Mouse (Mus musculus) CD4-positive, CD25-positive, alpha-beta regulatory T cell, adult 4 months (primary cell): ENCODE data around the gene Sgpp2. TPM values are rescaled to one million over a fixed set of nuclear protein-coding genes. Genes with fewer than 3 reads are reported as not detected.

Experiments
- ATAC-seq: one replicate; pipeline ENCODE4 v1.8.0; 2017
- polyA plus RNA-seq, 2 experiments: library from polyadenylated mRNA; unstranded; fragments of 100-300 nt; shearing (Covaris generic); gene quantifications; one replicate each; pipeline ENCODE4 v1.2.1; 2017

Sgpp2 gene
- polyA plus RNA-seq, 2 experiments from 2014 or later, result 0.87 to 2.0 TPM

- no peak for ATAC-seq
Observed at GRCm38 (mm10) chr1:78339941-78340340, 29.8 kb downstream of the Sgpp2 start.

- no peak for ATAC-seq
Observed at GRCm38 (mm10) chr1:78340584-78340983, 30.4 kb downstream of the Sgpp2 start.

DNA sequence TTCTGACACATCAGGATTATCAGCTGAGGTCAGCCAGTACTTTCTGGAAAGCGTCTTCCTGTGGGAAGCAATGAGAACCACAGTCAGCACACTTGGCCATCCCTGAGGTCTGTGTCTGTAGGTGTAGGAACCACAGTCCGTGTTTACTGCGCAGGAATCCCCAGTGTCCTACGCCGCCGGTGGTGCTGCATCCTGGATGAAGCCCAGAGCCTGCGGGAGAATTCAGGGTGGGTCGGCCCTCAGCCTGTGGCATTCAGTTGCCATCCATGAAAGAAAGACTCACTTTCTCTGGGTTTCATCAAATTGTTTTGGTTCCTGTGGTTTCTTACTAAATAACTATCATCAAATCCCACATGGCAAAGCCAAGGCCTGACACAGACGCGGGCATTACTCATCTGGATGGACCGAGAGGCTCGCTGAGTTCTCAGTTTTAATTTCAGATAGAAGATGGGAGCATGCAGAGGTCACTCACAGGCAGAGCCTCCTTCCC is 37.2 kb downstream of the Sgpp2 start:
- no peak for ATAC-seq

DNA sequence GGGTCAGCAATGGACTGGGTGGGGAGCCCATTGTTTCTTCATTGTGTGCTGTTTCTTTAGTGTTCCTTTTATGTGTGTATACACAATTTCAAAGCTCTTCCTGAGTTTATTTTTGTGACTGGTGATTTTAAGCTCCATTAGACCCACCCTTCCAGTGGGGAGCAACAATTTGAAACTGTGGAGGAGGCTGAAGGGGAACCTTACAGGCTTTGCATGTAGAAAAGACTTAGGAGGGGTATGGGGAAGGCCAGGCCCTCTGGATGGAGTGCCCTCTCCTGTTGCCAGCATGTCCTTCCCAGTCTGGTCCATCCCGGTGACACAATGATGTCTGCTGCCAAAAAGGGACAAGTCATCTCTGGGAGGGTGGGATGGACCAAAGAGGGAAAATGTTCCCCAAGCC is 39.1 kb downstream of the Sgpp2 start:
- no peak for ATAC-seq

GRCm38 (mm10) chr1:78353254-78353653 is 43.1 kb downstream of the Sgpp2 start:
- no peak for ATAC-seq

GRCm38 (mm10) chr1:78355123-78355522 is 45.0 kb downstream of the Sgpp2 start:
- no peak for ATAC-seq

DNA sequence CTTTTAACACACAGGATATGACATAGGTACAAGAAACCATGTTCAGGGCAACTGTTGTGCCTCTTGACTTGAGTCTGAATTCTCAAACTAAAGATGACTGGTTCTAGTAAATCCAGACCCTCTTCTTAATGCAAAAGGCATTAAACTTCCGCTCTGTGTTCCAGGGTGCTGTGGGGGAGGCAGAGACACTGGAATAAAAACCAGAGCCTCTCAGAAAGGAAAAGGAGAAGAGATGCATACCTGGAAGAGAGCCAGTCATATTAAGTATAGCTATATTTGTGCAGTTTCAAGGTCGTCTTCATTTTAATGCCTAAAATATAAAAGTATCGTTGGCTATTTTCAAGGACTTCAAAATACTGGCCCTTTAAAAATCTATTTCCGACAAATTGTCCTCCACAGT is 47.3 kb downstream of the Sgpp2 start:
- ATAC-seq, result no peak

- no peak for ATAC-seq
Observed at GRCm38 (mm10) chr1:78357868-78358267, 47.7 kb downstream of the Sgpp2 start.

- ATAC-seq, result no peak
Observed at GRCm38 (mm10) chr1:78363965-78364889, 54.1 kb downstream of the Sgpp2 start.

- no peak for ATAC-seq
Observed at GRCm38 (mm10) chr1:78367806-78368205, 57.7 kb downstream of the Sgpp2 start.

GRCm38 (mm10) chr1:78370121-78370520 is 60.0 kb downstream of the Sgpp2 start:
- no peak for ATAC-seq

DNA sequence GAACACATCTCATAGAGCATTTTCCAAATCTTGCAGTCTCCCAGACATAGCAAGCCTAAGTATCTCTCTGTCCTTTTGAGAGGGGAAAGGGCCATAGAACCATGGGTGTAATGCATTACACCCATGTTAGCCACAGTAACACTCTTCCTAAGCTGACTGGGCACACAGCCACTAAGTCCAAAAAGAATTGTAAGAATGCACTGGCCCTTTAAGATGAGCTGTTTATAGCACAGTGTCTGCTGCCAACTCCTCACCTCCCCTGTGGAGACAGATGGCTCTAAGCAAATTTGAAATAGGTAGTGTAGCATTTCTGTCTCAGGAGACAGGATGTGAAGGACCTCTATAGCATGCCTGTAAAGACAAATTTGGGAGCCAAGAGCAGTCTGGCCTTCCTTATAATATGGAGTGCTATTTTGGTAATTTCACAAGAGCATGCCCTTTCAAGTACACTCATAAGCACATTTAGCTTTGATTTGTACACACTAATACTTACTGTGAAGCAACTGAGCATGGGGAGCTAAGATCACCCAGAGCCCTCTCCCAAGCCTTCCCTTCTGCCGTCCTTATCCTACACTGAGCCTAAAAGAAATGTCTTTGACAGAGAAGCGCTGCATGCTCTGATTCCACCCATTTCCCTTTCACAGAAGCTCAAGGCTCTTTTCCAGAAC is 61.6 kb downstream of the Sgpp2 start:
- ATAC-seq, result no peak

GRCm38 (mm10) chr1:78372316-78372715 is 62.2 kb downstream of the Sgpp2 start:
- no peak for ATAC-seq

- ATAC-seq, result no peak
Observed at GRCm38 (mm10) chr1:78373836-78374235, 63.7 kb downstream of the Sgpp2 start.

DNA sequence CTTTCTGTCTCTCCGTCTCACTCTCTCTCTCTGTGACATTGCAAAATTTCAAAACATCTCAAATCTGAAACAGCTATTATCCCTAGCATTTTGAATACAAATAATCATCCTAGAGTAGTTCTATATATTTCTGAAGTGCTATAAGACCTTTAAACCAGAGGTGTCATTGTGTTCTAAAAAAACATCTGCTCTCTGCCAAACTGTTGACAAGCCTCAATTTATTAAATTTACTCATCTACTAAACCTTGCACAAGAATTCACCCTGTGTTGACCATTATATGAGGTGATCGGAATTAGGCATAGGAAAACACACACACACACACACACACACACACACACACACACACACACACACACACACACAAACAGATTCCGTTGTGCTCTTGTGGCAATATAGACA is 64.9 kb downstream of the Sgpp2 start:
- no peak for ATAC-seq

- ATAC-seq, result no peak
Observed at GRCm38 (mm10) chr1:78380950-78381349, 70.8 kb downstream of the Sgpp2 start.

GRCm38 (mm10) chr1:78387854-78388253 is 77.7 kb downstream of the Sgpp2 start:
- no peak for ATAC-seq

GRCm38 (mm10) chr1:78388848-78389247 is 78.7 kb downstream of the Sgpp2 start:
- ATAC-seq, result no peak

DNA sequence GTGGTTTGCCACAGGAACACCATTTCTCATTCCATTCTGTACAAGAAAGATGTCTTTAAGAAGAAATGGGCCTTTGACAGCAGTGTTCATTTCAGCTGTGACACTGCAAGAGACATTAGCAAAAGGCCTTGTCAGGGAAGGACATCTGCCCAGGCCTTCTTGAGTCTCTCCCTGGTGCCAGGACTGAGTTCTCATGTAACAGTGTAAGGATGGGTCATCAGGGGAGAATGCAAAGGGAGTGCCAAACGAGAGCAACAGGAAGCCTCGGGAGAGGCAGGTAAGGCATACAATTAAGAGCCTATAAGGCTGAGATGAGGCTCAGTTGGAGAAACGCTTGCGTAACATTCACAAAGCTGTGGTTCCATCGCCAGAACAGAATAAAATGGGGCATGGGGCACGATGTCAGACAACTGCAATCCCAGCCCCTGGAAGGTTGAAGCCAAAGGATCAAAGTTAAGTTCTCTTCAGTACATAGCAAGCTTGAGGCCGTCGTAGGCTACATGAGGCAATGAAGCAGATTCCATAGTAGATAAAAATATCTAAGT is 85.1 kb downstream of the Sgpp2 start:
- ATAC-seq, result no peak

- ATAC-seq, result no peak
Observed at GRCm38 (mm10) chr1:78395737-78396136, 85.6 kb downstream of the Sgpp2 start.

- no peak for ATAC-seq
Observed at GRCm38 (mm10) chr1:78396320-78396913, 86.3 kb downstream of the Sgpp2 start.

DNA sequence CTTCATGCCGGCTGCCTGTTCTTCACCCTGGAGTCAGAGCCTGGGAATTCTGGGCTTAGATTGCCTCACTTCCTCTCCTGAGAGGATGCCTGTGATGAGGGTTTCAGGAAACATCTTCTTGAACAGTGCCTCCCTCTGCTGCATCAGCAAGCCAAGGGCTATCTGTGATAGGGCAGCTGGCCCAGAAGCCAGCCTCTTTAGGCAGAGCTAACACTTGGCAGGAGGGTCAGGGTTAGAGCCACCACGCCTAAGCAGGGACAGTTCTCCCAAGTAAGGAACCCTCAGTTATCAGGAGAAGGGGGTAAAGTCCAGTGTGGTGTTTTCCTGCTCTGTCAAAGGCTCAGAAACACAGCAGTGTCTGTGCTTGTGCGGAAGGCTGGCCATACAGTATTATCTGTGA is 89.6 kb downstream of the Sgpp2 start:
- ATAC-seq, result no peak

- ATAC-seq, result no peak
Observed at GRCm38 (mm10) chr1:78401413-78401812, 91.3 kb downstream of the Sgpp2 start.
